Mouse (Mus musculus): Measurements from ENCODE around the gene Olfr97.
"Not testable (repeated sequence)": the region's sequence is repeated elsewhere in the genome, so short reads cannot be mapped to it uniquely, and the experiment has no call there.

The Olfr97 gene

DNA sequence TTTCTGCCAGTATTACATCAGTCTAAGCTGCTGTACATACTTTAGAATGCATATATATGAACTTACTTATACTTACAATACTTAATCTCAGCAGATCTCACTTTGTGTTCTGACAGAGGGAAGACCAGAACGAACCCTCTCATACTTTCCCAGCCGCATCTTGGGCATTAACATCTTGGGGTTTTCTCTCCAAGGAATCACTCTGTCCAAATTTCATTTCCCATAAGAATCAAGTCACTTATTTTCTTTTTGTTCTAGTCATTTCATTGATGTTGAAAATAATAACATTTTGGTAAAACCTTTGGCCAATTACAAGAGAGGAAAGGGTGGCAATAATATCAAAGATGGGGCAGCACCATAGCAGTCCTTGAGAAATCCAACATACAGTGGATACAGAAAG is at the start of gene Olfr97:
Gene Olfr97 (minus strand): TSS at position 101 of the 400 bp plus-strand sequence.
- DNase-seq (ENCODE audit: low spot score), result not testable (repeated sequence)

GRCm38 (mm10) chr17:37283360-37283759 is 46.2 kb upstream of the Olfr97 start, which contains the start of gene Olfr99:
Gene Olfr99 (minus strand): TSS chr17:37283460.
- DNase-seq (ENCODE audit: low spot score), result no peak

- no peak for DNase-seq (ENCODE audit: low spot score)
These were observed 43.2 kb upstream of the Olfr97 start for GRCm38 (mm10) chr17:37280331-37280730.

GRCm38 (mm10) chr17:37276573-37276972 is 39.4 kb upstream of the Olfr97 start:
- DNase-seq (ENCODE audit: low spot score), result no peak

GRCm38 (mm10) chr17:37275626-37276248 is 38.6 kb upstream of the Olfr97 start:
- no peak for DNase-seq (ENCODE audit: low spot score)

GRCm38 (mm10) chr17:37270702-37271092 is 33.6 kb upstream of the Olfr97 start:
- peak; percentile 44 for DNase-seq (ENCODE audit: low spot score)

GRCm38 (mm10) chr17:37270058-37270701 is 33.0 kb upstream of the Olfr97 start, which contains the start of gene H2-M3:
Gene H2-M3 (plus strand): TSS chr17:37270220.
- peak; percentile 82 for DNase-seq (ENCODE audit: low spot score)

- DNase-seq (ENCODE audit: low spot score), result no peak
These were observed 26.5 kb upstream of the Olfr97 start, which contains the start of gene Olfr98 for GRCm38 (mm10) chr17:37263626-37264025. Gene Olfr98 (minus strand): TSS chr17:37263749.

DNA sequence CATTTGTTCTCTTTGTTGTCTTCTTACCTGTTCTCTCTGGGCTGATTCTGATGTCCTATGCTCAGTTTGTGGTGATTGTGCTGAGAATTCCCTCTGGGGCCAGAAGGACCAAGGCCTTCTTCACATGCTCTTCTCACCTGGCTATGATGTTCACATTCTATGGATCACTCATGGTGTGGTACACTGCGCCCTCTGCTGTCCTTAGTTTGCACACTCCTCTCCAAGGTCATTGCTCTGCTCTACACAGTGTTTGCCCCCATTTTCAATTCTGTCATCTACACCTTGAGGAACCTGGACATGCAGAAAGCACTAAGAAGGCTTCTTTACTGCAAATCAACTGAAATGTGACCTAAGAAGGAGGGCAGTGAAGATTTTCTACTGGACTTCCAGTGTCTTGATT is 13.4 kb upstream of the Olfr97 start:
- DNase-seq (ENCODE audit: low spot score), result peak; percentile 3

DNA sequence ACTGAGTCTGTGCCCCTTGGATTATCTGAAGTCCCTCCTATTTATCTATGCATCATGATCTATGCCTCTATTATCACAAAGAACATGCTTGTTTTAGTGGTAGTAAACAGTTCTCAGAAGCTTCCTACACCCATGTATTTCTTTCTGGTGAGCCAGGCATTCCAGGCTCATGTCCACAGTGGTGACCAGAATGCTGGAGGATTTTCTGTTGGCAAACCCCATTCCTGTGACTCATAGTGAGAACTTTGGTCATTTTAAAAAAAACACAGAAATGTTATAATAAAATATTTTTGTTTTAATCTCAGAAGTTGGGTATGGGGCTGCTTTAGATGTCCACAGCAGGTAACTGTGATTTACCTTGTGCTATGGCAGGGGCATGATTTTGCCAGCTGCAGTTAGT is 12.3 kb upstream of the Olfr97 start:
- no peak for DNase-seq (ENCODE audit: low spot score)

- DNase-seq (ENCODE audit: low spot score), result peak; percentile 19
These were observed 9.6 kb upstream of the Olfr97 start for GRCm38 (mm10) chr17:37246715-37247114.

- no peak for DNase-seq (ENCODE audit: low spot score)
These were observed 5.1 kb upstream of the Olfr97 start for GRCm38 (mm10) chr17:37242198-37242597.

GRCm38 (mm10) chr17:37221879-37222278 is 15.3 kb downstream of the Olfr97 start:
- no peak for DNase-seq (ENCODE audit: low spot score)

- DNase-seq (ENCODE audit: low spot score), result no peak
These were observed 17.3 kb downstream of the Olfr97 start, which contains the start of gene Olfr96 for GRCm38 (mm10) chr17:37219846-37220245. Gene Olfr96 (plus strand): TSS chr17:37220146.

- DNase-seq (ENCODE audit: low spot score), result no peak
These were observed 18.6 kb downstream of the Olfr97 start for GRCm38 (mm10) chr17:37218486-37218885.

- no peak for DNase-seq (ENCODE audit: low spot score)
These were observed 24.1 kb downstream of the Olfr97 start, which contains the start of gene Olfr95 for GRCm38 (mm10) chr17:37213018-37213417. Gene Olfr95 (minus strand): TSS chr17:37213118.

GRCm38 (mm10) chr17:37210884-37211768 is 26.0 kb downstream of the Olfr97 start:
- no peak for DNase-seq (ENCODE audit: low spot score)

DNA sequence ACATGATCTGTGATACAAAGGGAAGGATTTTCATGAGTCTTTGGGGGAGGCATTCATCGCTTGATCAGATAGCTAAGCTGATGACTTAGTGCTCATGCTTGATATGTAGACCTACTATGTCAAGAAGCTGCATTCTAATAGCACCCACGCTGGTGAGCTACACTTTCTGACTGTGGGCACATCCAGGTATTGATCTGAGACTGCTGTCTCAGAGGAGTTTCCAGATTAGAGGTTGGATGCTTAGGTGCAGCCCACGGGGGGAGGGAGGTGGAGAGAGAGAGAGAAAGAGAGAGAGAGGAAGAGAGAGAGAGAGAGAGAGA is 33.3 kb downstream of the Olfr97 start:
- no peak for DNase-seq (ENCODE audit: low spot score)

- peak; percentile 25 for DNase-seq (ENCODE audit: low spot score)
These were observed 33.8 kb downstream of the Olfr97 start for GRCm38 (mm10) chr17:37203206-37203916.

DNA sequence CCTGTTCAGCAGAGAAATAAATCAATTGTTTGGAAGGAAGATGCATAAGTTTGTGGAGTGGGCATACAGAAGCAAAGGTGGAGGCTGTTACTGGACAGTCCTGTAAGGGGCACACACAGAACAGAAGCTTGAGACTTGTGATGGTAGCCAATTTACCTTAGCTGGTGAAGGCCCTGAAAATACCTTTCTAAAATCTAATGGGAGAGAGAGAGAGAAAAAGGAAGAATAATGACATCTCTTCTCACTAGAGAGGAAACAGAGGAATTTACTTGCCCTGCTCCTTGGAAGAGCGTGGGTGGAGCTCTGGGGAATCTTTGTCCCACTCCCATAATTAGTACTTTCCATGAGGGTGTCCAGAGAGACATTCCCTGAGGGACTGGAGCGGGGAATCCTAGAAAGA is 36.2 kb downstream of the Olfr97 start, which contains the start of gene Olfr94:
Gene Olfr94 (minus strand): TSS at position 101 of the 400 bp plus-strand sequence.
- DNase-seq (ENCODE audit: low spot score), result no peak

- DNase-seq (ENCODE audit: low spot score), result no peak
These were observed 40.0 kb downstream of the Olfr97 start for GRCm38 (mm10) chr17:37196845-37197724.
